Mouse (Mus musculus): Measurements from ENCODE around the gene Kcnk18. TPM values are rescaled to one million over a fixed set of nuclear protein-coding genes. Genes with fewer than 3 reads are reported as not detected.

Gene Kcnk18
- polyA plus RNA-seq, 1 experiment from 2014 or later = not detected

- Histone ChIP-seq H3K9ac (ENCODE audit: low read length) (no peak overlapping the region), H3K27ac (replicated peaks) (no peak overlapping the region), H3K4me1 (replicated peaks; ENCODE audit: control insufficient read depth, insufficient read depth) (no peaks in the 10 kb centered on the region), H3K27me3 (ENCODE audit: control insufficient read depth, insufficient read depth, low read length) (peaks cover 24% of the 10 kb centered on the region; the same call in 1 of the 2 replicates), H3K9me3 (ENCODE audit: control insufficient read depth, low read length) (no peaks in the 10 kb centered on the region), H3K4me3 (ENCODE audit: low read depth, low read length) (no peak overlapping the region), H3K4me2 (replicated peaks; ENCODE audit: low read depth) (no peak overlapping the region), H3K36me3 (ENCODE audit: control insufficient read depth, insufficient read depth, low read length) (no peaks in the 10 kb centered on the region)
- no peak for DNase-seq (ENCODE audit: low spot score)
- TF ChIP-seq CTCF (IDR thresholded peaks at IDR 0.05; ENCODE audit: low read depth) = no peak
- no peak for TF ChIP-seq EP300 (optimal IDR thresholded peaks at IDR 0.05)
- no peak for ATAC-seq (ENCODE audit: low FRiP score, low TSS enrichment)
- WGBS = 7% methylated on average over 3 of the region's 3 CpGs
Observed at GRCm38 (mm10) chr19:59172781-59173180, 46.2 kb upstream of the Kcnk18 start.

GRCm38 (mm10) chr19:59173341-59174015 is 45.5 kb upstream of the Kcnk18 start:
- 16% methylated on average over 6 of the region's 6 CpGs for WGBS
- H3K4me2 ChIP-seq (replicated peaks; ENCODE audit: low read depth) = no peak overlapping the region
- no peak for DNase-seq (ENCODE audit: low spot score)
- TF ChIP-seq EP300 (optimal IDR thresholded peaks at IDR 0.05) (no peak), CTCF (IDR thresholded peaks at IDR 0.05; ENCODE audit: low read depth) (no peak)
- H3K4me3 ChIP-seq (ENCODE audit: low read depth, low read length) = no peak overlapping the region
- no peaks in the 10 kb centered on the region for H3K36me3 ChIP-seq (ENCODE audit: control insufficient read depth, insufficient read depth, low read length)
- no peaks in the 10 kb centered on the region for H3K4me1 ChIP-seq (replicated peaks; ENCODE audit: control insufficient read depth, insufficient read depth)
- no peak overlapping the region for H3K27ac ChIP-seq (replicated peaks)
- no peak overlapping the region for H3K9ac ChIP-seq (ENCODE audit: low read length)
- no peaks in the 10 kb centered on the region for H3K9me3 ChIP-seq (ENCODE audit: control insufficient read depth, low read length)
- ATAC-seq (ENCODE audit: low FRiP score, low TSS enrichment) = no peak
- peaks cover 21% of the 10 kb centered on the region; the same call in 1 of the 2 replicates for H3K27me3 ChIP-seq (ENCODE audit: control insufficient read depth, insufficient read depth, low read length)

- Histone ChIP-seq H3K4me2 (replicated peaks; ENCODE audit: low read depth) (no peak overlapping the region), H3K9ac (ENCODE audit: low read length) (no peak overlapping the region), H3K27ac (replicated peaks) (no peak overlapping the region), H3K27me3 (ENCODE audit: control insufficient read depth, insufficient read depth, low read length) (peaks cover 3% of the 10 kb centered on the region; the same call in 1 of the 2 replicates), H3K4me1 (replicated peaks; ENCODE audit: control insufficient read depth, insufficient read depth) (no peaks in the 10 kb centered on the region), H3K4me3 (ENCODE audit: low read depth, low read length) (no peak overlapping the region), H3K36me3 (ENCODE audit: control insufficient read depth, insufficient read depth, low read length) (no peaks in the 10 kb centered on the region), H3K9me3 (ENCODE audit: control insufficient read depth, low read length) (no peaks in the 10 kb centered on the region)
- no peak for ATAC-seq (ENCODE audit: low FRiP score, low TSS enrichment)
- DNase-seq (ENCODE audit: low spot score) = no peak
- TF ChIP-seq CTCF (IDR thresholded peaks at IDR 0.05; ENCODE audit: low read depth) (no peak), EP300 (optimal IDR thresholded peaks at IDR 0.05) (no peak)
- 33% methylated on average over 3 of the region's 3 CpGs for WGBS
Observed at GRCm38 (mm10) chr19:59184000-59184399, 35.0 kb upstream of the Kcnk18 start.

- H3K9ac ChIP-seq (ENCODE audit: low read length) = no peak overlapping the region
- ATAC-seq (ENCODE audit: low FRiP score, low TSS enrichment) (no peak), DNase-seq (ENCODE audit: low spot score) (no peak)
- no peaks in the 10 kb centered on the region for H3K4me1 ChIP-seq (replicated peaks; ENCODE audit: control insufficient read depth, insufficient read depth)
- 24% methylated on average over 4 of the region's 4 CpGs for WGBS
- no peaks in the 10 kb centered on the region for H3K36me3 ChIP-seq (ENCODE audit: control insufficient read depth, insufficient read depth, low read length)
- no peak overlapping the region for H3K27ac ChIP-seq (replicated peaks)
- H3K4me3 ChIP-seq (ENCODE audit: low read depth, low read length) = no peak overlapping the region
- H3K4me2 ChIP-seq (replicated peaks; ENCODE audit: low read depth) = no peak overlapping the region
- peaks cover 16% of the 10 kb centered on the region for H3K27me3 ChIP-seq (ENCODE audit: control insufficient read depth, insufficient read depth, low read length)
- no peaks in the 10 kb centered on the region for H3K9me3 ChIP-seq (ENCODE audit: control insufficient read depth, low read length)
- TF ChIP-seq EP300 (optimal IDR thresholded peaks at IDR 0.05) (no peak), CTCF (IDR thresholded peaks at IDR 0.05; ENCODE audit: low read depth) (no peak)
Observed at GRCm38 (mm10) chr19:59188981-59189380, 30.0 kb upstream of the Kcnk18 start.

- H3K4me2 ChIP-seq (replicated peaks; ENCODE audit: low read depth) = no peak overlapping the region
- ATAC-seq (ENCODE audit: low FRiP score, low TSS enrichment) = no peak
- H3K9ac ChIP-seq (ENCODE audit: low read length) = no peak overlapping the region
- 3% methylated on average over 8 of the region's 8 CpGs for WGBS
- H3K9me3 ChIP-seq (ENCODE audit: control insufficient read depth, low read length) = no peaks in the 10 kb centered on the region
- no peaks in the 10 kb centered on the region for H3K36me3 ChIP-seq (ENCODE audit: control insufficient read depth, insufficient read depth, low read length)
- H3K4me3 ChIP-seq (ENCODE audit: low read depth, low read length) = no peak overlapping the region
- no peak for TF ChIP-seq CTCF (IDR thresholded peaks at IDR 0.05; ENCODE audit: low read depth)
- TF ChIP-seq EP300 (optimal IDR thresholded peaks at IDR 0.05) = no peak
- no peak overlapping the region for H3K27ac ChIP-seq (replicated peaks)
- DNase-seq (ENCODE audit: low spot score) = no peak
- no peaks in the 10 kb centered on the region for H3K4me1 ChIP-seq (replicated peaks; ENCODE audit: control insufficient read depth, insufficient read depth)
- H3K27me3 ChIP-seq (ENCODE audit: control insufficient read depth, insufficient read depth, low read length) = peaks cover 21% of the 10 kb centered on the region
Observed at GRCm38 (mm10) chr19:59190431-59191122, 28.4 kb upstream of the Kcnk18 start.

- DNase-seq (ENCODE audit: low spot score) (no peak), ATAC-seq (ENCODE audit: low FRiP score, low TSS enrichment) (no peak)
- no peak overlapping the region for H3K4me2 ChIP-seq (replicated peaks; ENCODE audit: low read depth)
- TF ChIP-seq EP300 (optimal IDR thresholded peaks at IDR 0.05) (no peak), CTCF (IDR thresholded peaks at IDR 0.05; ENCODE audit: low read depth) (no peak)
- no peak overlapping the region for H3K4me3 ChIP-seq (ENCODE audit: low read depth, low read length)
- H3K9ac ChIP-seq (ENCODE audit: low read length) = no peak overlapping the region
- no peaks in the 10 kb centered on the region for H3K9me3 ChIP-seq (ENCODE audit: control insufficient read depth, low read length)
- WGBS = 12% methylated on average over 4 of the region's 4 CpGs
- no peaks in the 10 kb centered on the region for H3K36me3 ChIP-seq (ENCODE audit: control insufficient read depth, insufficient read depth, low read length)
- H3K27me3 ChIP-seq (ENCODE audit: control insufficient read depth, insufficient read depth, low read length) = peaks cover 21% of the 10 kb centered on the region
- no peak overlapping the region for H3K27ac ChIP-seq (replicated peaks)
- no peaks in the 10 kb centered on the region for H3K4me1 ChIP-seq (replicated peaks; ENCODE audit: control insufficient read depth, insufficient read depth)
Observed at GRCm38 (mm10) chr19:59191123-59191505, 27.9 kb upstream of the Kcnk18 start.
